Mouse (Mus musculus): ENCODE measurements around the gene Caskin1. TPM values are rescaled to one million over a fixed set of nuclear protein-coding genes. Genes with fewer than 3 reads are reported as not detected.

Caskin1 gene
- total RNA-seq, 2 experiments from 2014 or later, result 62.4 to 65.2 TPM

DNA sequence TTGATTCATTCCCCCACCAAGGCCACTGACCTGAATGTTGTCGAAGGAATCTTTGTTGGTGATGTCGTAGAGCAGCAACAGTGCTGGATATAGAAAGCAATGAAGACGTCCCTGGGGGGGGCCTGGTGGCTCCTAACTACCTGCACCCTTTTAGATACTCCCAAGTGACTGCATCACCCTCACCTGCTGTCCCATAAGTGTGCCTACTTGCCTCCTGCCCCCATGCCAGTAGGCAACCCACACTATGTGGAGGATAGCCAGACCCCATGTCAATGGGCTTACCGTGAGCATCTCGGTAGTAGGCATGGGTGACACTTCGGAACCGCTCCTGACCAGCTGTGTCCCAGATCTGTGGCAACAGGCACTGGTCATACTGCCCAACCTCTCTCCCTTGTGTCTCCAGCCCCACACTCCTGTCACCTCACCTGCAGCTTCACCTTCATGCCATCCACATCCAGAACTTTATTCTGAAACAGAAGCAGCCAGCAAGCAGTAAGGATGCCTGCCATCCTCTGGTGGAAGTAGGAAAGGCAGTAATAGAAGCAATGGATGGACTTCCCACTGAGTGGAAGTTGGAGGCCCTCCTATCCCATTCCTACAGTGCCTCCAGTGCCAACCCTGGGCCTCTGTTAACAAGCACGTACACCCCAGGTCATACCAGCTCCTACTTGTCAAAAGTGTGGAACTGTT, 42.1 kb downstream of the Caskin1 start:
- DNase-seq (ENCODE audit: low spot score in 2 of 2), result no peak

DNA sequence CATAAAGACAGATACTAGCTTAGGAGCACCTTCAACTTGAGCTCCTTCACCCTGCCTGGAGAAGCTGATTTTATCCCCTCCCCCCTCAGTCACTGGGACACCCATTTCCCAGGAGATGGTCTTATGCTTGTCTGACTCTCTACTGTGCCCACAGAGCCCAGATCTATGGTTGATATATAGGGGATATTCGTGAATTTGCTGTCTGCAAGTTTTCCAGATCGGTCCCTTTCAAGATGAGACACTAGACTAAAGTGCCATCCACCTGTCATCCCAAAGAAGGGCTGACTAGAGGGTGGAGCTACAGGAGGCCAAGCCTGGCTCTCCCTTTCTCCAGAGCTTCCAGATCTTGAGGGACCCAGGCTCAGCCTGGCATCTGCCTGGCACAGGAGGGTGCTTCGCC, 42.7 kb downstream of the Caskin1 start:
- no peak for DNase-seq (ENCODE audit: low spot score in 2 of 2)

DNA sequence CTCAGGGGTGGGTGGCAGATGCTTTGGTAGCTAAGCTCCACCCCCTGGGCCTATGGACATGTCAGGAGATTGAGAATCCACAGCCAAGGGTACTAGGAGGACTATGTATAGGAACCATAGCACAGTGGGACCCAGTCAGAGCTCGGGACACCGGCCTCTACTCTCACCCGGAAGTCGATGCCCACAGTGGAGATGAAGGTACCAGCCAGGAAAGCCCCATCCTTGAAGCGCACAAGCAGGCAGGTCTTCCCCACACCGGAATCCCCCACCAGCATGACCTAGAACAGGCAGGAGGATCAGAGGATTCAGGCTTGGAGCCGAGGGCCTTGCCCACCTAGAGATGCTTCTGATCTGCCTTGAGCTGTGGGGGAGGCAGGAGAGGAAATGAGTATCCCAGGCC, 43.6 kb downstream of the Caskin1 start:
- DNase-seq (ENCODE audit: low spot score in 2 of 2), result no peak

DNA sequence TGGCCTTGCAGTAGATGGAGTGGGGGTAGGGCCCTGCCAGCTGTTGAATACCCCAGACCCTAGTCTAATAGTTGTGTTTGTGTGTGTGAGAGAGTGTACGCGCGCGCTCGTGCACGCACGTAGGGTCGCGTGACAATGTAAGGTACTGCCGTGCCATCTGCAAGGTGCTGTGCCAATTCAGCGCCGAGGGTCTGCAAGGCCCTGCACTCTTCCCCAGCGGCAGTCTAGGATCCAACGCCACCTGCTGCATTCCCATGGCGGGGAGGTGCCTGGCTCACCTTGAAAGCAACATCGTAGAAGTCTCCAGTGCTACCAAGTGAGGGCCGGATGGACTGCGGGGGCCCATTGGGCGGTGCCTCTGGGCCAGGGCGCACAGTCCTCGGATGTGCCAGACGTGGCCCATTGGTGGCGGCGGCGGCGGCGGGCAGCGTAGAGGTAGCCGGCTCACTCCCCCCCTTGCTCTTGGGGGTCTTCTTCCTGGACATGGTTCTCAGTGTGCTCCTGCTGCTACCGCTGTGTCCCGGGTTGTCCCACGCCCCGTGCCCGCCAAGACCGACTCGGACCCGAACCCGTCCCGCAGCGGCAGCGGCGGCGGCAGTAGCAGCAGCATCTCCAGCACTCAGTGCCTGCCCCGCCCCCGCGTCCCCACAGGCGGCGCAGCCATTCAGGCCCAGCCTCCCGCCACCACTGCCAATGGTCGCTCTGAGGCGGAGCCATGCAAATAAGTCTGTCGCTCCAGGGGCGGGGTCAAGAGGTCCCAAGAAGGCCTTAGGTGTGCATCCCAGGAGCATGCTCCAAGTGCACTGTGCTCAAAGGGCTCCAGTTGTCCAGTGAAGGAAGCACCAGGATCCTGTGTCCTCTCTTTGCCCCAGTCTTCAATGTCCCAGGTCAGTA, 44.9 kb downstream of the Caskin1 start:
- peak; percentile 64 to 73 for DNase-seq (ENCODE audit: low spot score in 2 of 2)

DNA sequence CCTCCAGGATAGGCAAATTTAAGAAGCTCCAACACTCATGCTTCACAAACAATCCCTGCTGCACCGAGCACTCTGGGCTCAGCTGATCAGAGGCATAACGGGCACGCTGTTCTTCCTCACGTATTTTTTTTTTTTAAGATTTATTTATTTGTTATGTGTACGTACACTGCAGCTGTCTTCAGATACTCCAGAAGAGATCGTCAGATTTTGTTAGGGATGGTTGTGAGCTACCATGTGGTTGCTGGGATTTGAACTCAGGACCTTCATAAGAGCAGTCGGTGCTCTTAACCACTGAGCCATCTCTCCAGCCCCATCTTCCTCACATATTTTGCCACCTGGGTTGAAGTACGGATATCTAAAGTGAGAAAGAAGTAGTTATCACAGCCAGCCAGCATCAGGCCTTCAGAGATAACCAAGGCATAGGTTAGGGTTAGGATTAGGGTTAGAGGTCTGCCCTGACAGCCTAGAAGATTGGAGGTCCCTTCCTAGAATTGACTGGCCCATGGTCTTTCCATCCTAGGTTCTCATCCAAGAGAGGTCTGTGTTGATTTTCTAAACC, 45.8 kb downstream of the Caskin1 start, which contains the start of gene Rab26:
TSS of gene Rab26 (minus strand) at position 51 of the 559 bp plus-strand sequence.
- no peak for DNase-seq (ENCODE audit: low spot score in 2 of 2)

DNA sequence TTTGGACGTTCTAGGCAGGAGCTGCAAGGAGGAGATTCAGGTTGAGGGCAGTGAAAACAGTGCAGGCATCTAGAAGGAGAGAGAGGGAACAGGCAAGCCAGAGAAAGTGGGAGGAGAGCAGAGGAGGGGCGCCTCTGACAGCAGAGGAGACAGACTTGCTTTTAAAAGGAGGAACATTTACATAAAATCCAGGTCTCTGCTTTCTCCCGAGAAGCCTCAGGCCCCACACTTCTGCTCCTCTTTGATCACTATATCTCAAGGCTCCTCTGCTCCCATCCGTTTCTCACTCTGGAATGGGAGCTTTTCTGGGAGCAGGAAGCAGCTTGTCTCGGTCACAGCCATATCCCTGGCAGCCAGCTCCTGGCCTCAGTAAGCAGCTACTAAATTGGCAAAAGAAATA, 46.9 kb downstream of the Caskin1 start:
- DNase-seq (ENCODE audit: low spot score in 2 of 2), result no peak

DNA sequence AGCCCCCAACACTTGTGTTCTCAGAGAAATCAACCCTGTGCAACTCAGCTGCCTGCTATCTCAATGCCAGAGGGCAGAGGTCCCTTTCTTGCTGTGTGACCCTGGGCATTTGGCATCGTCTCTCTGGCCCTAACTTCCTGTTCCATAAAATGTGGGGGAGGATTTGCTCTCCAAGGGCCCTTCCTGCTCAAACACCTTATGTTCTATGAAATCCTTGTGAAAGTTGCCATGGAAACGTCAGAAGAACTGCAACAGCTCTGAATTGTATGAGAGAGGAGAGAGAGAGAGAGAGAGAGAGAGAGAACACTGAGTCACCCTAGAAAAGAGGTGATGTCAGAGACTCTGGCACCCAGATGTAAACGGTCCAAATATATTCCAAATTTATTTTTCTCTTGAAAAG, 49.1 kb downstream of the Caskin1 start:
- no peak for DNase-seq (ENCODE audit: low spot score in 2 of 2)

DNA sequence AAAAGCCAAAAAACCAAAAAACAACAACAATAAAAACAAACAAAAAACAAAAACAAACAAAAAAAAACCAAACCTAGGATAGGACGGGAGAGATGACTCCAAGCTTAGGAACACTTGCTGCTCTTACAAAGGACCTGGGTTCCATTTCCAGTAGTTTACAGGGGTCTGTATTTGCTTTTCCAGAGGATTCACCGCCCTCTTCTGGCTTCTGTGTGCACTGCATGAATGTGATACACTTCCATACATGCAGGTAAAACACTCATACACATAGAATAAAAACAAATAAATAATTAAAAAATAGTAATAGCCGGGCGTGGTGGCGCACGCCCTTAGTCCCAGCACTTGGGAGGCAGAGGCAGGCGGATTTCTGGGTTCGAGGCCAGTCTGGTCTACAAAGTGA, 50.5 kb downstream of the Caskin1 start:
- no peak for DNase-seq (ENCODE audit: low spot score in 2 of 2)

DNA sequence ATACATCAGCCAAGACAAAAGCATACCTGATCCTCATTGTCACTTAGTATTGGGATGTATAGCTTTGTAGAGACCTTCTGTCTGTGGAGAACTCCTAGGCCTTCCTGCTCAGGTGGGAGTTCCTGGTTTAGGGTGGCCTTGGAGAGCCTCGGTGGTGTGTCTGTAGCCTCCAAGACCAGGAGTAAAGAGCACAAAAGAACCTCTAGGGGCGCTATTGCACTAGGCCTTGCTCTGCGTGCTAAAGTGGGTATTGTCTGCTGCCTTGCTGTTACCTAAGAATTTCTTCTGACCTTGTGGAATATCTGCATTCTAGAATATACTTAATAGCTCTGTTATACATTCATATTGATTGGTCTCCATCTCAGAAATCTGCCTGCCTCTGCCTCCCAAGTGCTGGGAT, 52.0 kb downstream of the Caskin1 start:
- no peak for DNase-seq (ENCODE audit: low spot score in 2 of 2)

DNA sequence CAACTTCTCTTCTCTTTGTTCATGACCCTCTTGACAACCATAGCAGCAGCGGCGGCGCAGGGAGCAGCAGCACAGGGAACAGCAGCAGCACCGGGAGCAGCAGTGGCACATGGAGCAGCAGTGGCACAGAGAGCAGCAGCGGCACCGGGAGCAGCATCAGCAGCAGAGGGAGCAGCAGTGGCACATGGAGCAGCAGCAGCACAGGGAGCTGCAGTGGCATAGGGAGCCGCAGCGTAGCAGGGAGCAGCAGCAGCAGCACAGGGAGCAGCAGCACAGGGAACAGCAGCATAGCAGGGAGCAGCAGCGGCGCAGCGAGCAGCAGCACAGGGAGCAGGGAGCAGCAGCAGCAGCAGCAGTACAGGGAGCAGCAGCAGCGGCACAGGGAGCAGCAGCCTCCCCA, 56.2 kb downstream of the Caskin1 start:
- no peak for DNase-seq (ENCODE audit: low spot score in 2 of 2)

DNA sequence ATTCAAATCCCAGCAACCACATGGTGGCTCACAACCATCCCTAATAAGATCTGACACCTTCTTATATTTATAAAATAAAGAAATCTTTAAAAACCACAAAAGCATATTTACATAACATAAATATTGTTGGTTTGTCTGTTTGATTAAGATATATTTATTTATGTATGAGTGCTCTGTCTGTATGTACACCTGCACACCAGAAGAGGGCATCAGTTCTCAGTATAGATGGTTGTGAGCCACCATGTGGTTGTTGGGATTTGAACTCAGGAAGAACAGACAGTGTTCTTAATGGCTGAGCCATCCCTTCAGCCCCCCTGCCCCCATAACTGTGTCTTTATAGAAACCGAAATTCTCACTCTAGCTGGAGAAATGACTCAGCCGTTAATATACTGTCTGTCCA, 56.8 kb downstream of the Caskin1 start:
- DNase-seq (ENCODE audit: low spot score in 2 of 2), result no peak

DNA sequence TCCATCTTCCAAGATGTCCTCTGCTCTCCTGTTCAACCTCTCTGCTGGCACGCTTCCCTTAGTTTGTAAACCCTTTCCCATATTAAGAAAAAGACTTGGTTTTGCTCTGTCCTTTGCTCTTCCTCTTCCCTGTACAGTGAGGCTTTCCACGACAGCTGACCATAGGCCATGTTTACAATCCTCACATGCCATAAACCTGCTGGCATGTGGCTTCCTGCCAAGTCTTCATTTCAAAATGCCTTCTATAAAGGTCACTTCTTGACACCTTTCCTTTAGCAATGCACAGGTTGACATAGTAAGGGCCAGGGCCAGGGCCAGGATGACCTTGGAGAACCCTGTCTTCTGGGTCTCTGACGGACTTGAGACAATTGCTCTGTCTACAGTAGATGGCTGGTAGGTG, 57.8 kb downstream of the Caskin1 start:
- DNase-seq (ENCODE audit: low spot score in 2 of 2), result no peak

DNA sequence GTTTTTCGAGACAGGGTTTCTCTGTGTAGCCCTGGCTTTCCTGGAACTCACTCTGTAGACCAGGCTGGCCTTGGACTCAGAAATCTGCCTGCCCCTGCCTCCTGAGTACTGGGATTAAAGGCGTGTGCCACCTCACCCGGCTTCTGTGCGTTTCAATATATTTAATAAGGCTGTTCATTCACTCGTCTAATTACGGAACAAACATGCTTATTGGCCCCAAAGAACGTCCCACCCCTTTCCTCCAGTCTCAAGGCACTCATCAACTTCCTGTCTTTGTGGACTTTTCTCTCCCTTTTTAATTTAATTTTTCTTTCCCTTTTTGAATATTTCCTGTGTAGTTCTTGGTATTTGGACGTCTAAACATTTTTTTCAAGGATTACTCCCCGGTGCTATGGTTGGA, 60.0 kb downstream of the Caskin1 start:
- DNase-seq (ENCODE audit: low spot score in 2 of 2), result no peak

DNA sequence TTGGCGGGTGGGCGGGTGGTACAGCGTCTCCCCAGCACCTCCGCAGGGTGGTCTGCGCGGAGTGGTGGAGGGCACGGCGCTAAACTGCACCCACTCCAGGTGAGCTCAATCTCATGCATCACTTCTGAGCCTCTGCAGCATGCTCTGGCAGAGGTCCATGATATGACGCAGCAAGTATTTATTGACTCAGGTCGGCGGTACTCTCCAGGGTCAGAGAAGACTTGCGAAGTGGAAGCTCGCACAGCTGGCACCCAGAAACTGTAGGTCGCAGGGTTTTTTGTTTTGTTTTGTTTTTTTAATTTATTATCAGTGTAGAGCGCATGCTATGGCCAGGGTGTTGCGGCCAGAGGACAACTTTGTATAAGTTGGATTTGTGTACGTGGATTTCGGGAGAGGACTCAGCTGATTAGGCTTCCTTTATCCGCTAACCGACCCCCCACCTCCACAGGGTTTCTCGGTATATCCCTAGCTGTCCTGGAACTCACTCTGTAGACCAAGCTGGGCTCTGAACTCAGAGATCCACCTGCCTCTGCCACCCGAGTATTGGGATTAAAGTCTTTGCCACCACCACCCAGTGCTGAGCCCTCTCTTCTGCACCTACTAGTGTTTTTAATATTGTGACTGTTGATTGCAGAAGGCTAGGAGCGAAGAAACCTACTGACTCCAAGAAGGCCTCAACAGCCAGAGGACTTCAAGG, 60.7 kb downstream of the Caskin1 start:
- DNase-seq (ENCODE audit: low spot score in 2 of 2), result no peak

DNA sequence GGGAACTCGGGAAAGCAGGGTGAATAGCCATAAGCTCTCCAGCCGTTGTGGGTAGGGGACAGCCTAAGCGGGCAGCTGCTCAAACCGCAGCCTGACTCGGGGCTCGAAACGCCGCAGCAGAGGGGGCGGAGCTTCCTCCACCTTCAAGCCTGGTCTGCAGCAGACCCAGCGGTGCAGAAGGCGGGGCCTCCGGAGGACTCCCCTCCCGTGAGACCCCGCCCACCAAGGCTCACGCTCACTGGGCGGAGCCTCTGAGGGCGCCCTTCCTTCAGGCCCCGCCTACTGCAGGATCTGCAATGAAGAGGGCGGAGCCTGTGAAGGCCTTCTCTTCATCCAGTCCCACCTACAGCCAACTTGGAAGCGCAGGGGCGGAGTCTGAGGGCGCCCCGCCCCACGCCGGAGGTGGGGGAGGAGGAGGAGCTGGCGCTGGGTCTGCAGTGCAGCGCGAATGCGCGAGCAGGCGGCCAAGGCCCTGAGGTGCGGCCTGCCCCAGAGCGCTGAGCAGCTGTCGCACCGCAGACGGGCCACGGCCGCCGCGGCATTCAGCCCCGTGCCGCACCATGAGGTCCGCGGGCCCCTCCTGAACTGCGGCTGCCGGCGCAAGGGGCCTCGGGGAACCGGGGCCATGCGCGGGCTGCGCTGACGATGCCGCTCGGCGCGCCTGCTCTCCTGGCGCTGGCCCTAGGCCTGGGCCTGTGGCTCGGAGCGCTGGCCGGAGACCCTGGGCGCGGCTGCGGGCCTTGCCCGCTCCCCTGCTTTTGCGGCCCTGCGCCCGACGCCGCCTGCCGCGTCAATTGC, 61.4 kb downstream of the Caskin1 start, which contains the start of gene Pkd1:
TSS of gene Pkd1 (plus strand) at position 217 of the 798 bp plus-strand sequence.
- peak; percentile 95 to 98 for DNase-seq (ENCODE audit: low spot score in 2 of 2)

DNA sequence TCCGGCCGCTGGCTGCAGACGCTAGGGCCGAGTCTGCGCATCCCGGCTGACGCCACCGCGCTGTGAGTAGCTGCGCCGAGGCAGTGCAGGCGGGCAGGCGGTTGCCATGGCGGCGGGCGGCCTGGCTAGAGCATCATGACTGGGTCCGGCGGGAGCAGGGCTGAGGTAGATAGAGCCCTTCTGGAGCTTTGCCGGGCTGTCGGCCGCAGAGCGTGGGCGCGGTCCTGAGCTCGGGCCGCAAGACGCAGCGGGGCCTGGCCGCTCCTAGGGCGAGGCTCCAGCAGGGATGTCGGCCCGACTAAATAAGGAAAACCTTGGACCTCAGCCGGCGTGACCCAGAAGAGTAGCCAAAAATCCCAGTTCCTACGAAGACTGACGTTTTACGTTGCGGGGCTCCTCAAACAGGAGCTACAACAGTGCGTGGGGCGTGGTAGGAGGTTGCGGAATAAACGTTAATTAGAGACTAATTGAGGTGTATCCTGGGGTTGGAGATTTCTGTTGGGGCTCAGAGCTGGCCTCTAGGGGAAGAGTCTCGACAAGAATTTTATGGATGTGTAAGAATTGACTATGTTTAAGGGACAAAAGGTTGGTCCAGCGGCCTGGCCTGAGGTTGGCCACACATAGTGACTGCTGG, 62.1 kb downstream of the Caskin1 start:
- peak in 1 of 2 experiments; percentile 50 for DNase-seq (ENCODE audit: low spot score in 2 of 2)

DNA sequence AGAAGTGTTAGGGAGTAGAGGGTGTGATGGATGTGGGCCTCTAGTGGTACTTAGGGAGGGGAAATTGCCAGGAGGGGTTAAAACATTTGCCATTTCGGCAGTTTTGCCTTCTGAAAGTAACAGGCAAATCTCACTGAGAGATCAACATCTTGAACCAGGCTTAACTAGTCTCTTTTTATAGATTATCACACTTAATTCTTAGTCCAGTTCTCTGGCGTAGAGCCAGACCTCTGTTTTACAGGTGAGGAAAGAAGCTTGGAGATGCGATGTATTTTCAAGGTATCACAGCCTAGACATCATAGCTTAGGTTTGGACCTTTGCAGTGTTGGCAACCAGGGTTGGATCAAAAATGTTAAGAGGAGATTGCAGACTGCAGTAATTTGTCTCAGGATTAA, 62.6 kb downstream of the Caskin1 start:
- DNase-seq (ENCODE audit: low spot score in 2 of 2), result no peak

DNA sequence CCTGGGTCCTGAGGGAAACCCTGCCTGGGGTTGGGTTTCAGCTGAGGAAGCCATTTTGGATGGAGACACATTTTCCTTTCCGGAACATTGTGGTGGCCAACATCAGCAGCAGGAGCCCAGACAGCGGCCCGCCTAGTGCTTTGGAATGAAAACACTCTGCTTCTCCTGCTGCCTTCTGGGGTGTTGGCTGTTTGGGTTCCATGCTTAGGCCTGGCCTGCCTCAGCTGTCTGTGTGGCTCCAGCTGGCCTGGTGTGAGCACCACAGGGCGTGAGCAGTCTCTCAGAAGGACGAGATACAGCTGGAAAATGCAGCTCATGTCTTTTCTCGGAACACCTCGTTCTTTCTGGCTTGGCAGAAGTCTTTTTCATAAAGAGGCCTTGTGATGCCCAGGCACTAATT, 68.7 kb downstream of the Caskin1 start:
- no peak for DNase-seq (ENCODE audit: low spot score in 2 of 2)
